Mouse (Mus musculus): ENCODE data around the gene Numbl. TPM values are rescaled to one million over a fixed set of nuclear protein-coding genes. Genes with fewer than 3 reads are reported as not detected.
A peak's percentile ranks its signal among the peaks of the same experiment; 100 is the strongest.

Gene Numbl
- polyA plus RNA-seq, 1 experiment, result 51.7 TPM

DNA sequence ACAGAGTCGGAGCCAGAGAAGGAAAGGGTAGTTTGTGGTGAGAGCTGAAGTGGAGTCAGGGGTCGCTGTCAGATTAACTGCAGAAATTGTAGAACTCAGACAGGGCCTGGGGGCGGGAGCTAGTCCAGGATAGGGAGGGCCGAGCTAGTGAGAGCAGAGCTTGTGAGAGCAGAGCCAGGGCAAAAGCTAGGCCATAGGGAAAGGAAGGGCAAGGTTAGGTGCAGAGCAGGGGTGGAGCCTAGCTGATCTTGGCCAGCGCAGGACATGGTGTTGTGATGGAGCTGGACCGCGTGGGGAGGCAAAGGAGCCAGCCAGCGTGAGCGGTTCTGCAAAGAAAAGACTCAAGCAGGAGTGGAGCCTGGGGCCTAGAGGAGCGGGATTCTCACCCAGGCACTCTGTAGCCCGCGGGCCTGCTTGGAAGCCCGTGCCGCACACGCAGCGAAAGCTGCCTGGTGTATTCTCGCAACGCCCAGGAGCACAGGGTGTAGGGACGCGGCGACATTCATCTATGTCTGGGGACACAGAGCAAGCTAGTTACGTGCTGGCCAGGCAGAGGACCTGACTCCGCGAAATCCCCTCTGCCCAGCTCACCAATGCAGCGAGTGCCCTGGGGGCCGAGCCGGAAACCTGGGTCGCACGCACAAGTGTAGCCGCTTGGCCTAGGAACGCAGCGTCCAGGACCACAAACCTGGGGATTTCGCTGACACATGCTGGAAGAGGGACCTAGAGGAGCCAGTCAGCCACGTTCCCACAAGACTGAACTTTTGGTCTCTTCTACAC is 68.1 kb downstream of the Numbl start:
- TF ChIP-seq POLR2A (IDR thresholded peaks at IDR 0.05; ENCODE audit: low read depth, low read length) (no peak), CTCF (IDR thresholded peaks at IDR 0.05; ENCODE audit: borderline replicate concordance, insufficient read depth, low read length) (no peak)
- H3K27ac ChIP-seq (ENCODE audit: insufficient read depth, low read length), result no peak overlapping the region
- no peak overlapping the region for H3K4me3 ChIP-seq (ENCODE audit: insufficient read depth, low read length)
- H3K4me1 ChIP-seq (ENCODE audit: control insufficient read depth, insufficient read depth, low read length), result no peaks in the 10 kb centered on the region

DNA sequence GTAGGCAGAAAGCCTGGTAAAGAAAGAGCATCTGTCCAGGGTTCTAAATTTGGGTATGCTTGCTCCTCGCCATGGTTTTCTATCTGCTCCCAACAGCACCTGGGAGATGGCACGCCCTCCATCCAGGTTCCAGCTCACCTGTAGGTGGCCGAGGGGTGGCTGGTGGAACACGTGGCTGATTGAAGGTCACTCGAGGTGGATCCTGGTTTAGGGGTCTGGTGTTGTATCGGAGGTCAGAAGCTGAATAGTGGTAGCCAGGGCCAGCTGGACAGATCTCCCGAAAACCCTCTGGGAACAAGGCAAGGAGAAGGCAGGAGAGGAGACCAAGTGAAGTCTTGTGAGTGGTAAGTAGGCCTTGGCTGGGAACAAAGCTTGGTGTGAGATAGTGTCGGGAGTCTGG is 69.3 kb downstream of the Numbl start:
- no peak overlapping the region for H3K4me3 ChIP-seq (ENCODE audit: insufficient read depth, low read length)
- no peak overlapping the region for H3K27ac ChIP-seq (ENCODE audit: insufficient read depth, low read length)
- no peak for TF ChIP-seq POLR2A (IDR thresholded peaks at IDR 0.05; ENCODE audit: low read depth, low read length)
- H3K4me1 ChIP-seq (ENCODE audit: control insufficient read depth, insufficient read depth, low read length), result no peaks in the 10 kb centered on the region

DNA sequence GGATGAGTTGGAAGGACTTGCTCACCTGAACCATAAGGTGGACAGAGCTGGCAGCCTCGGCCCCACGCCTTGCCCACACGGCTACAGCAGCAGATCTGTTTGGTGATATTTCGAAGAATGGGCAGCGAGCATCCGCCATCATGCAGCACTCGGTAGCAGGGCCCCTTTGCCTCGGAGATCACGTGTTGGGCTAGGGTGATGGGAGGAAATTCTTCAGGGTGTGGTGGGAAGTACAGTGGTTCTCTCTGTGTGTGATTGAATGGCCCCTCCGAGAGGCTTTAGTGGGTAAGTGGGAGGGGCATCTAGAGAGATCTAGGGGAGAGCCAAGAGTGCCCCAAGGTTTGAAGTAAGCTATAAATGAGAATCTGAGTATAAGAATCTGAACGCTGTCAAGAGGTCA is 69.9 kb downstream of the Numbl start:
- Histone ChIP-seq H3K27ac (ENCODE audit: insufficient read depth, low read length) (no peak overlapping the region), H3K4me1 (ENCODE audit: control insufficient read depth, insufficient read depth, low read length) (no peaks in the 10 kb centered on the region), H3K4me3 (ENCODE audit: insufficient read depth, low read length) (no peak overlapping the region)
- TF ChIP-seq CTCF (IDR thresholded peaks at IDR 0.05; ENCODE audit: borderline replicate concordance, insufficient read depth, low read length) (no peak), POLR2A (IDR thresholded peaks at IDR 0.05; ENCODE audit: low read depth, low read length) (no peak)

DNA sequence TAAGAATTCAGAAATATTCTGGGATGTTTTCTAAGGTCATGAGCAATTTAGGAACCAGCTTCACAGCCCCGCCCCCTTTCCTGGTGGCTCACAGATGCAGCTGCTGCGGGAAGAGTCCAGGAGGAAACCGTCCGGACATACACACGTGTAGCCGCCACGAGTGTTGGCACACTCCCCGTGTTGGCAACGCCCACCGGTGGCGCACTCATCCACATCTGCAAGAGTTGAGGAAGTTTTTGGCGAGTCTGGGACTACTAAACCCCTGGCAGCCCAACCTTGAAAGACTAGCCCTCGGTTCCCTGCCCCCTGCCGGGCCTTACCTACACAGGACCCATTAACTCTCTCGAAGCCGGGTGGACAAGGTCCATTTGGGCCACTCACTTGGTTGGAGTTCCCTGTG is 70.4 kb downstream of the Numbl start:
- TF ChIP-seq POLR2A (IDR thresholded peaks at IDR 0.05; ENCODE audit: low read depth, low read length) (no peak), CTCF (IDR thresholded peaks at IDR 0.05; ENCODE audit: borderline replicate concordance, insufficient read depth, low read length) (no peak)
- no peak overlapping the region for H3K27ac ChIP-seq (ENCODE audit: insufficient read depth, low read length)
- no peak overlapping the region for H3K4me3 ChIP-seq (ENCODE audit: insufficient read depth, low read length)
- no peaks in the 10 kb centered on the region for H3K4me1 ChIP-seq (ENCODE audit: control insufficient read depth, insufficient read depth, low read length)

DNA sequence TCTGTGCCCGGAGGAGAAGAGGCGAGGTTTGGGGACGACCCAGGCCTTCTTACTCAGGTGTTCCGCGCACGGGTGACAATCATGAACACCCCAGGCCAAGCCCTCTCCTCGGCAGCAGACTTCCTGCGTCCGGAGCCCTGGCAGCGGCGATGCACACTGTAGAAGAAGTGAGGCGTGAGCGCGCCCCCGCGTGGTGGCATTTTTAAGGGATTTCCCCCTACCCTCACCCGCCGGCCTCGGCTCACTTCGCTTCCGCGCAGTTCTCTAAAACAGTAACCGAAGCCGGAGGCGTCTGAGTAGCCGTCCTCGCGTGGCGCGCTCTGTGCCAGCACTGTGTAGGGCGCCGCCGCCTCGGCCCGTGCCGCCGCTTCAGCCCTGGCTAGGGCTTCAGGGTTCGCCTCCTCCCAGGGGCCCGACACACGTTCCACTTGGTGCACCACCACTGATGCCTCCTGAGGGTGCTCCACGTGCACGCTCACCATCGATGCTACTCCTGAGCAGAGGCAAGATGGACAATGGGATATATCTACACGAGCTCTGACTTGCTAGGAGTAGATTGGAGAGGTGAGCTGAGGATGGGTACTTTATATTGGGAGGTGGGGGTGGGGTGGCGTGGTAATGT is 71.2 kb downstream of the Numbl start:
- no peak overlapping the region for H3K4me3 ChIP-seq (ENCODE audit: insufficient read depth, low read length)

DNA sequence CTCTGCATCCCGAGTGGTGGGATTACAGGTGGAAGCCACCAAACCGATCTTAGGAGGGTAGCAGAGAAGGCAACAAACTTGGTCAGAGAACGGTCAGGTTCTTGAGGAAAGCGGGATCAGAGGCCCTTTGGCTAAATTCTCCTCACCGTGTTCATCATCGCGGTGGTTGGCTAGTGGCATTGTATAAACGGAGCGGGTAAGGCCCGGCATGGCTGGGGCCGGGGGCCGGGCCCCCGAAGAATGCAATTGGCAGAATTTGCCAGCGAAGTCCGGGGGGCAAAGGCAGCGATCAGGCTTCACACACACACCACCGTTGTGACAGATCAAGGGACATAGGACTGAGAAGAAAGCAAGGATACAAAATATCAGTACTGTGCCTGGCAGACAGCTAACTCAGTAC is 71.7 kb downstream of the Numbl start:
- H3K4me1 ChIP-seq (ENCODE audit: control insufficient read depth, insufficient read depth, low read length), result no peaks in the 10 kb centered on the region
- TF ChIP-seq POLR2A (IDR thresholded peaks at IDR 0.05; ENCODE audit: low read depth, low read length) (no peak), CTCF (IDR thresholded peaks at IDR 0.05; ENCODE audit: borderline replicate concordance, insufficient read depth, low read length) (no peak)
- 0 out of 2 replicates have a peak overlapping the region, but pooled peaks have one; percentile 39 for H3K4me3 ChIP-seq (ENCODE audit: insufficient read depth, low read length)
- H3K27ac ChIP-seq (ENCODE audit: insufficient read depth, low read length), result no peak overlapping the region

More for the DNA sequence above, 71.2 kb downstream of the Numbl start:
- Histone ChIP-seq H3K4me1 (ENCODE audit: control insufficient read depth, insufficient read depth, low read length) (no peaks in the 10 kb centered on the region), H3K27ac (ENCODE audit: insufficient read depth, low read length) (no peak overlapping the region)
- TF ChIP-seq CTCF (IDR thresholded peaks at IDR 0.05; ENCODE audit: borderline replicate concordance, insufficient read depth, low read length), result peak; percentile 77
- TF ChIP-seq POLR2A (IDR thresholded peaks at IDR 0.05; ENCODE audit: low read depth, low read length), result no peak

DNA sequence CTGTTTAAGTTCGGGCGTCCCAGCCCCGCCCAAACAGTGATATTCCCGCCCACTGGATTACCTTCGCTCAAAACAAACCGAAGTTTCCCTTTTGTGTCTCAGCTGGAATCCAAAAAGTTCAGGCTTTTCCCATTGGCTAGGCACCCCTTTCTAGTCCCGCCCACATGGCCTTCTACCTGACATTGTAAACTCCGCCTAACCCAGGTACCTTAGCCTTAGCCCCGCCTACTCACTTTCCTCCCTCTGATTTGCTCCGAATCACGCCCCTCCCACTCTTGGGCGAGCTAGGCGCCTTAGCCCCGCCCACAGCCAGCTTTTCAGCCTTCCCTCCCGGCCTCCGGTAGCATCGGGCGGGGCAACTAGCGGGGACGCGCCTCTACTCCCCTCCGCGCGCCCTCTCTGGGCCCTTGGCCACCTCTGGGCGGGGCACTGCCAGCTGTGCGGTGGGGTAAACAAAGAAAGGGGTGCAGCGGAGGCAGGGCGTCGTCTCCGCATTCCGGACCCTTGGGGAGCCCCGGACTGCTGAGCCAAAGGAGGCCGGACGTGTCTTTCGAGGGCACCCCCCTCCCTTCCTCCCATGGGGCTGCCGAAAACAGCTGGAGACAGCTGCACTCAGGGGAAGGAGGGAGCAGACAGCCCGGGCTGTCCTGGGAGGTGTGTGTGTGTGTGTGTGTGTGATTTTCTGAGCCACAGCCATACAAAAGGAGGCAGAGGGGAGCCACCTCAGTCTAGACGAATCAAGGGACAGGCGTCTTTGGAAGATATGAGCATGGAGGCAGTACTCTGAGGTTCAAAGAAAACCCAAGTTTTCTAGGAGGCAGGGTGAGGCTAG is 72.7 kb downstream of the Numbl start:
- H3K27ac ChIP-seq (ENCODE audit: insufficient read depth, low read length), result peak overlapping the region; percentile 74
- H3K4me1 ChIP-seq (ENCODE audit: control insufficient read depth, insufficient read depth, low read length), result no peaks in the 10 kb centered on the region
- no peak for TF ChIP-seq CTCF (IDR thresholded peaks at IDR 0.05; ENCODE audit: borderline replicate concordance, insufficient read depth, low read length)
- no peak; the same call in 1 of the 2 replicates for TF ChIP-seq POLR2A (IDR thresholded peaks at IDR 0.05; ENCODE audit: low read depth, low read length)
- H3K4me3 ChIP-seq (ENCODE audit: insufficient read depth, low read length), result peak overlapping the region; percentile 39

DNA sequence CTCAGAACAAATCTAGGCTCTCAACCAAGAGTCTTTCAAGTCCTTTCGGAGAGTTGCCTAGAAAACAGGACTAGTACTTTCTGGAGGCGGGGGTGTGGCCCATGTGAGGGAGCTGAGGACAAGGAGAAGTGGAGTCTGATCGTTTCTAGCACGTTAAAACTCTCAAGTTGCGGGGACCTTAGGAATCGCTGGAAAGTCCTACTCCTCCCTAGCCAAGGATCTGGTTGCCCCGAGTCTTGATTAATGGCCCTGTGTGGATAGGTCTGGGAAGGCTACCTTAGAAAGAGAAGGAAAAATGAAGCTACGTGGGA is 73.3 kb downstream of the Numbl start:
- Histone ChIP-seq H3K27ac (ENCODE audit: insufficient read depth, low read length) (peak overlapping the region; percentile 74), H3K4me3 (ENCODE audit: insufficient read depth, low read length) (peak overlapping the region; percentile 39), H3K4me1 (ENCODE audit: control insufficient read depth, insufficient read depth, low read length) (no peaks in the 10 kb centered on the region)
- TF ChIP-seq POLR2A (IDR thresholded peaks at IDR 0.05; ENCODE audit: low read depth, low read length), result no peak

Other genes with a start within 250 kb of the Numbl start
- gene Cyp2a12, start 229.4 kb upstream of the Numbl start, polyA plus RNA-seq (2011; ENCODE audit: insufficient read length, low read depth, missing spikeins), result not detected in 2 replicates
- 0.30 TPM in 1 of 2 replicates, not detected in the other for gene Cyp2f2, start 138.5 kb upstream of the Numbl start, polyA plus RNA-seq (2011; ENCODE audit: insufficient read length, low read depth, missing spikeins)
- not detected in 2 replicates for gene Cyp2t4, start 104.7 kb upstream of the Numbl start, polyA plus RNA-seq (2011; ENCODE audit: insufficient read length, low read depth, missing spikeins)
- gene Egln2, start 91.6 kb upstream of the Numbl start, polyA plus RNA-seq (2011; ENCODE audit: insufficient read length, low read depth, missing spikeins), result 26.8 and 30.5 TPM in 2 replicates
- 39.9 and 50.0 TPM in 2 replicates for gene Rab4b, start 79.5 kb upstream of the Numbl start, polyA plus RNA-seq (2011; ENCODE audit: insufficient read length, low read depth, missing spikeins)
- gene Gm21983, start 77.3 kb upstream of the Numbl start, polyA plus RNA-seq (2011; ENCODE audit: insufficient read length, low read depth, missing spikeins), result not detected in 2 replicates
- not detected in 2 replicates for gene Mia, start 77.3 kb upstream of the Numbl start, polyA plus RNA-seq (2011; ENCODE audit: insufficient read length, low read depth, missing spikeins)
- gene BC024978, start 62.7 kb upstream of the Numbl start, polyA plus RNA-seq (2011; ENCODE audit: insufficient read length, low read depth, missing spikeins), result 7.3 and 7.7 TPM in 2 replicates
- gene Snrpa, start 62.2 kb upstream of the Numbl start, polyA plus RNA-seq (2011; ENCODE audit: insufficient read length, low read depth, missing spikeins), result 117 and 153 TPM in 2 replicates
- 8.3 and 8.7 TPM in 2 replicates for gene Itpkc, start 29.8 kb upstream of the Numbl start, polyA plus RNA-seq (2011; ENCODE audit: insufficient read length, low read depth, missing spikeins)
- 19.4 and 21.6 TPM in 2 replicates for gene Coq8b, start 25.4 kb upstream of the Numbl start, polyA plus RNA-seq (2011; ENCODE audit: insufficient read length, low read depth, missing spikeins)
- 46.5 and 50.6 TPM in 2 replicates for gene Ltbp4, start 79.3 kb downstream of the Numbl start, polyA plus RNA-seq (2011; ENCODE audit: insufficient read length, low read depth, missing spikeins)
- 35.9 and 41.2 TPM in 2 replicates for gene Shkbp1, start 97.6 kb downstream of the Numbl start, polyA plus RNA-seq (2011; ENCODE audit: insufficient read length, low read depth, missing spikeins)
- gene Gm20479, start 99.0 kb downstream of the Numbl start, polyA plus RNA-seq (2011; ENCODE audit: insufficient read length, low read depth, missing spikeins), result 6.2 TPM in 1 of 2 replicates, not detected in the other
- 0.51 and 0.78 TPM in 2 replicates for gene Sptbn4, start 189.3 kb downstream of the Numbl start, polyA plus RNA-seq (2011; ENCODE audit: insufficient read length, low read depth, missing spikeins)
- gene Blvrb, start 189.5 kb downstream of the Numbl start, polyA plus RNA-seq (2011; ENCODE audit: insufficient read length, low read depth, missing spikeins), result 16.6 and 32.1 TPM in 2 replicates
- 12.9 and 14.1 TPM in 2 replicates for gene Sertad3, start 215.3 kb downstream of the Numbl start, polyA plus RNA-seq (2011; ENCODE audit: insufficient read length, low read depth, missing spikeins)
- gene Sertad1, start 228.5 kb downstream of the Numbl start, polyA plus RNA-seq (2011; ENCODE audit: insufficient read length, low read depth, missing spikeins), result 23.7 and 28.5 TPM in 2 replicates
- gene Prx, start 240.9 kb downstream of the Numbl start, polyA plus RNA-seq (2011; ENCODE audit: insufficient read length, low read depth, missing spikeins), result 5.4 and 5.6 TPM in 2 replicates

Data from embryonic fibroblast, embryonic 13.5 days (primary cell).